Mouse (Mus musculus): ENCODE results near the gene Hoxa5.
A peak's percentile ranks its signal among the peaks of the same experiment; 100 is the strongest.

Gene Hoxa5

GRCm38 (mm10) chr6:52196811-52197210, 7.6 kb downstream of the Hoxa5 start:
- no peak for DNase-seq

- DNase-seq = no peak
These were observed 9.7 kb downstream of the Hoxa5 start for GRCm38 (mm10) chr6:52194690-52195089.

- peak in 1 of 2 experiments; percentile 55 for DNase-seq
These were observed 12.4 kb downstream of the Hoxa5 start for GRCm38 (mm10) chr6:52191860-52192550.

GRCm38 (mm10) chr6:52190906-52191810, 13.2 kb downstream of the Hoxa5 start, which contains the start of gene Hoxa4:
Hoxa4 (minus strand) TSS chr6:52191753.
- DNase-seq = no peak

GRCm38 (mm10) chr6:52190410-52190809, 14.0 kb downstream of the Hoxa5 start:
- DNase-seq = no peak

- no peak for DNase-seq
These were observed 14.5 kb downstream of the Hoxa5 start for GRCm38 (mm10) chr6:52189909-52190308.

GRCm38 (mm10) chr6:52189172-52189591, 15.2 kb downstream of the Hoxa5 start:
- no peak for DNase-seq

GRCm38 (mm10) chr6:52186500-52186899, 17.9 kb downstream of the Hoxa5 start:
- no peak for DNase-seq

- no peak for DNase-seq
These were observed 18.6 kb downstream of the Hoxa5 start for GRCm38 (mm10) chr6:52185834-52186233.

- DNase-seq = no peak
These were observed 19.2 kb downstream of the Hoxa5 start for GRCm38 (mm10) chr6:52185222-52185621.

GRCm38 (mm10) chr6:52184668-52185067, 19.7 kb downstream of the Hoxa5 start:
- DNase-seq = no peak

GRCm38 (mm10) chr6:52183311-52184080, 20.9 kb downstream of the Hoxa5 start:
- no peak for DNase-seq

GRCm38 (mm10) chr6:52182793-52183192, 21.6 kb downstream of the Hoxa5 start:
- DNase-seq = no peak

- DNase-seq = no peak
These were observed 22.4 kb downstream of the Hoxa5 start for GRCm38 (mm10) chr6:52182030-52182429.

GRCm38 (mm10) chr6:52180726-52181125, 23.7 kb downstream of the Hoxa5 start:
- no peak for DNase-seq

- no peak for DNase-seq
These were observed 24.1 kb downstream of the Hoxa5 start for GRCm38 (mm10) chr6:52180213-52180710.

GRCm38 (mm10) chr6:52179690-52180089, 24.7 kb downstream of the Hoxa5 start:
- no peak for DNase-seq

GRCm38 (mm10) chr6:52178918-52179665, 25.3 kb downstream of the Hoxa5 start:
- no peak for DNase-seq

GRCm38 (mm10) chr6:52177806-52178205, 26.6 kb downstream of the Hoxa5 start:
- DNase-seq = no peak

GRCm38 (mm10) chr6:52177061-52177735, 27.2 kb downstream of the Hoxa5 start, which contains the start of gene 5730596B20Rik:
5730596B20Rik (plus strand) TSS chr6:52177498.
- DNase-seq = no peak

GRCm38 (mm10) chr6:52176391-52176790, 28.0 kb downstream of the Hoxa5 start:
- DNase-seq = no peak
